Mouse (Mus musculus) kidney, postnatal 14 days (tissue): Measurements from ENCODE around the gene Cdk14.

Source experiments
- DNase-seq: peaks from one replicate; pipeline ENCODE4 v3.0.0; 2022; ENCODE audit warnings: mixed read lengths

Cdk14 gene

DNA sequence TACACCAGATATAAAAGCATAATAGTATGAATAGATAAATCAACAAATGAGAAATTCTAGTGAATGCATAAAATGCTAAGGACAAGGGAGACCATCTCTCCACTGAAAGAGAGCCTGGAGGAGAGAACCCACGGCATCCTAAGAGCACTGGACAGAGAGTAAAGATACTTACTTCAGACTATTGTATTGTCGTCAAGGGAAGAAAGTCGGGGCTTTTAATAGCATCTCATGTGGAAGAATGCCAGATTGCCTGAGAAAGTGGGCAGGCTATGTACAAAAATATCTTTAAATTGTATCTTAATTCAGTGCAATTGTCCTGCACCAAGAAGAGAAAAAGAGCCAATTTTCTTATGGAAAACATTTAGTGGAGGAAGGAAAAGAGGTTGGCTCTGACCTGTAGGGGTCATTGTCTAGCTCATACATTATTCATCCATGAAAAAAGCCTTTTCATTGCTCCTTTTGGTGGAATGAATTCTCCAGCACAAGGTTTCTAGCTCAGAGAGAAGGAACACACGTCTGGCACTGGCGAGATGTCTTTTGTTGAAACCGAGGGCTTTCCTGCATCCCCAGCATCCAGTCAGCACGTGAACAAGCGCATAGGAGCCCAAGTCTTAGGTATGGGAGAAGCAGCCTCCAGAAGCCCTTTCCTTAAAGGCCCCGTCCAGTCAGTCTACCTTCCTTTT lies 646.9 kb downstream of the Cdk14 start:
- no peak for DNase-seq

- no peak for DNase-seq
Observed at GRCm38 (mm10) chr5:4770609-4771008, 649.5 kb downstream of the Cdk14 start.

- no peak for DNase-seq
Observed at GRCm38 (mm10) chr5:4767896-4768295, 652.2 kb downstream of the Cdk14 start.

DNA sequence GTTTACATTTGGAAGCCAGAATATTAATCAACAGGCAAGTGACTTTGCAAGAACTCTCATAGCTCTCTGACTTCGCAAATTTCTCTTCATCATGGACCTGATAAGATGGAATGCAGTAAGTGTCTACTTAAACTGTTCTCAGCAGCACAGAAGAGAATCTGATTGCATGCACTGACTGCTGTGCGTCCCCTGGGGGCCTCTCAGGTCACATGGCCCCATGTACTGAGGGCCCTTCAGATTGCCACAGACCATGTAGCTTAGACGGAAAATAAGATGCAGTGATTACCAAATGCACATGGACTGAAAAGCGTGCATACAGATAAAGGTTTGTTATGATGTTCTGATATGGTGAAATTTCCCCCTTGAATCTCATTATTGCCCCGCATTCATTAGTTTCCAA lies 653.4 kb downstream of the Cdk14 start:
- no peak for DNase-seq

DNA sequence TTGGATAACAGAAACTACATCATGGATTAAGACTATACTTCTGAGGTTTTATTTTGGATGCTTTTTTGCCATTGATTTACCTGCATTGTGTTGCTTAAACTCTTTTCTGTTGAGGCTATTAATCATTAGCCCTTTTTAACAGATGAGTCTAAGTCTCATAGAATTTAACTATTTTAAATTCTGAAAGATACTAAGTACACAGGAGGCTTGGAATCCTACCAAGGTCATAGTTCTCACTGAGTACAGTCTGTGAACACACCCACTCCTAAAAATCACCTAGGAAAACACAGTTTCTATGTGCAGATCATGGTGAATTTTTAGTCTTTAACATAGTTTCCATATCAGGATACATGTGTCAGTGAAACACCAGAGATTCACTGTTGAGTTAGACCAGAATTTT lies 658.2 kb downstream of the Cdk14 start:
- DNase-seq = peak; percentile 30

DNA sequence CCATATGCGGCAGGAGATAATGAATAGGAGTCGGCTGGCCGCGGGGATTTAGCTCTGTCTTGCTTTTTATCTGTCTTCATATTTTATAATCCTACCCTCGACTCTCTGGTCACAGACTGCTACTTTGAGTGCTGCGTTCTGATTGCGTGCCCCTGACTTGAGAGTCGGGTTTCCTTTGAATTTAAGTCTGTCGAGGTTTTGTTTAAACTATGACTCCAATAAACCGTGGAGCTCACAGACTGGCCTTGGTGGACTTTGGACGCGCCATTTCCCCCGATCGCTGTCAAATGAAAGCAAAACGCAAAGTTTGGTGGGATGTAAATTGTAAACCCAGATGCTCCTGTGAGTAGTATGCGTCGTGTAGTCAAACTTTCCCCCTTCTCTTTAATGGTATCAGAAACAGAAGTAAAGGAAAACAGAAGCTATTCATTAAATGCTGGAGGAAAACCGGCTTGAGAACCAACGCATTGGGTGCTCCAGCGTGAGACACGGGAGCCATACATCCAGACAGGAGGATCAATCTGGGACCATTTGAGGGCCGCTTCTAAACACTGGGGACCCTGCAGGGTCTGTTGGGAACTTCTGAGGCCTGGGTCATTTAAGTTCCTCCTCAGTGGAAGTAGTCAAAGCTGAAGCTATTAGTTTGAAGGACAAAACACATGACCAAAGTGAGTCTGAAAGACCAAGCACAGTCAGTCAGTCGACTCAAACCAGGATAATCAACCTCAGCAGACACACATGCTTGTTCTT lies 661.6 kb downstream of the Cdk14 start:
- no peak for DNase-seq

DNA sequence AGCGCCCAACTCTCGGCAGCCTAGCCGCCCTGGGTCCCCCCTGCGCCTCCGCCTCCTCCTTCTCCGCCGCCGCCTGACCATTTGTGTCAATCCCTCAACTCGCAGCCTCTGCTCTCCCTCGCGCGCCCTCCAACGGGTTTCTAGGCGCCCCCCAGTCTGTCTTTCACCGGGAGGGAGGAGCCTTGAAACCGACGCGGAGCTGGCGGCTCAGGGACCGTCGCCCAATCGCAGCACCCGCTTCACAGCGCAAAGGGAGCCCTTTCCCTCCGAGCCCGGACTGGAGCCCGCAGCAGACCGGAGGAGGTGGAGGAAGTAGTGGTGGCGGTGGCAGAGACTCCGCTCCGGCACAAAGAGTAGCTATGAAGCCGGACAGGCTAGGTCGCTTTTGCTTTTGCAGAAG lies 662.2 kb downstream of the Cdk14 start, which contains the start of gene Fzd1:
Fzd1 (minus strand) TSS at position 134 of the 400 bp plus-strand sequence.
- peak; percentile 95 for DNase-seq

DNA sequence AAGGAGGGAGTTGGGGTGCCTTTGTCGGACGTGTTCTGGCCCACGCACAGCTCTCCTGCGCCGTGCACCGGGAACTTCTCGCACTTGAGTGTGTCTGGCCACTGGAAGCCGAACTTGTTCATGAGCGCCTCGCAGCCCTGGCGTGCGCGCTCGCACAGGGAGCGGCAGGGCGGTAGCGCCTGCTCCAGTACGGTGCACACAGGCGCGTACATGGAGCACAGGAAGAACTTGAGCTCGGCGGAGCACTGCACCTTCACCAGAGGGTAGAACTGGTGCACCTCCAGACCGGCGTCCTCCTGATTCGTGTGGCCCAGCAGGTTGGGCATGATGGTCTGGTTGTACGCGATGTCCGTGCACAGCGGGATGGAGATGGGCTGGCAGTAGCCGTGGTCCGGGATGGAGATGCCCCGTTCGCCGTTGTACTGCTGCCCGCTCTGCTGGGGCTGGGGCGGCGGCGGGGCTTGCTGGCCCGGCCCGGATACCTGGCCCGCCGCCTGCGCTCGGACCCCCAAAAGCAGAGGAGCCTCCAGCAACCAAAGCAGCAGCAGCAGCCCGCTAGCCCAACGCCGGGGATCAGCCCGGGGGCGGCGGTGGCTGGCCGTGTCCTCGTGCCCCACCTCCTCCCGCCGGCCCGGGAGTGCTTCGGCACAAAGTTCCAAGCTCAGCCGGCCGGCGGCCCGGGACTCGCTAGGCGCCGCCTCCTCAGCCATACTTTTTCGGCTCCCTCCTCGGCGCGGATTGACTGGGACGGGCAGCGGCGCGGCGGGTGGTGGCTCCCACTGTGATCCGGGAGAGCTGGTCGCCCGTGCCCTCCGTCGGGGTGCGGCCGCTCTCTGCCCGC lies 663.0 kb downstream of the Cdk14 start:
- peak; percentile 83 for DNase-seq

- DNase-seq = peak; percentile 52
Observed at GRCm38 (mm10) chr5:4756001-4756681, 664.0 kb downstream of the Cdk14 start.

DNA sequence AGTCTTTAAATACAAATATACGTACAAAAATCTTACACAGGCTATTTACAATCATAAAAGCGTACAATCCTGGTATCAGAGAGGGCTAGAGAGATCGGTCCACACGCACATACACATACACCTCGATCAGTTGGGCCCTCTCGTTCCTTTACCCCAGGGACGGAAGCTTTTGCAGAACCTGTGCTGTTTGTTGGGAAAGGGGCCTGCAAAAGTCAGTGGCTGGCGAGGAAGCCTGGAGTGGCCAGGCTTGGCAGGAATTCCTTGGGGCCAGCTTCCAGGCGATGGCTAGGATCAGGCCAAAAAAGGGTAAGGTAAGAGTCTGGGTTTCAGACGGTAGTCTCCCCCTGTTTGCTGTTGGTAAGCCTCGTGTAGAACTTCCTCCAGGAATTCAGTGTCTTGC lies 664.8 kb downstream of the Cdk14 start:
- DNase-seq = no peak

DNA sequence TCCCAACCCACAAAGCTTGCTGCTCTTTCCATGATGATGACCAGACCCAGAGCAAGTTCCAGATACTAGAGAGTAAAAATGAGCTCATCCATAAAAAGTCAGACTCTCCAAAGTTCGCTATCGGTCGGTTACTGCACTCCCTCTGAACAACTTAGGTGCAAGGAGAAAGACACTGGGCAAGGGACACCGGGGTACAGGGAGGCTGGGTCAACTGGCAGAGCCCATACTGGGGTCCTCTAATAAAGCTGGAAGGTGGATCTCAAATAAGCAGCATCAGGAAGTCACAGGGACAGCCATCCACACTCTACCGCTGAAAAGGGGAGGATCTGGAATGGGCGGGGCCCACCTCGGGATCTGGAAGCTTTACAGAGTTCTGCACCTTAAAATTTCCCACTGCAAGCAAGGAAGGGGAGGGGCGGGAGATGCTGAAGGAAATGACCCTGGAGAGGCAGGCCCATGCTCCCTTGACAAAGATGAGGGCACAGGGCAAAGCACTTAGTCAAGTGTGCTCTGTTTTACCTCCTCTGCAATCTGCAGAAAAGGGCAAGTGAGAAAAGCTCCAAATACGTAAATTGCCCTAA lies 665.3 kb downstream of the Cdk14 start:
- peak; percentile 54 for DNase-seq
